Mouse (Mus musculus) thymus, adult 2 months (tissue): Measurements from ENCODE around the gene Dnah1. TPM values are rescaled to one million over a fixed set of nuclear protein-coding genes. Genes with fewer than 3 reads are reported as not detected.

Source experiments
- DNase-seq: peaks from one replicate; pipeline ENCODE4 v3.0.0; 2021
- H3K27ac ChIP-seq: fragments of 200-500 bp; 2 replicates; pipeline ENCODE4 v1.5.1; 2012; ENCODE audit warnings: low read length, control low read depth; ENCODE audit not compliant: control insufficient read depth, insufficient read depth
- H3K27me3 ChIP-seq: fragments of 200-500 bp; 2 replicates; pipeline ENCODE4 v1.6.1; 2012; ENCODE audit warnings: mild to moderate bottlenecking, low read length, moderate library complexity, mixed read lengths; ENCODE audit not compliant: control insufficient read depth, insufficient read depth
- H3K36me3 ChIP-seq: fragments of 200-500 bp; 2 replicates; pipeline ENCODE4 v1.6.1; 2012; ENCODE audit warnings: mild to moderate bottlenecking, low read length, moderate library complexity; ENCODE audit not compliant: control insufficient read depth, insufficient read depth
- H3K4me1 ChIP-seq: fragments of 200-500 bp; replicated peaks from 2 replicates; pipeline ENCODE4 v1.6.1; 2012; ENCODE audit warnings: low read length; ENCODE audit not compliant: control insufficient read depth, insufficient read depth
- H3K4me3 ChIP-seq: fragments of 200-500 bp; 2 replicates; pipeline ENCODE4 v1.5.1; 2012; ENCODE audit warnings: mild to moderate bottlenecking, low read length, control low read depth, moderate library complexity; ENCODE audit not compliant: control insufficient read depth, insufficient read depth
- CTCF ChIP-seq: fragments of 200-500 bp; IDR thresholded peaks from 2 replicates; pipeline ENCODE4 v1.5.1; 2012; ENCODE audit warnings: mild to moderate bottlenecking, control low read depth, low read length, moderate library complexity, borderline replicate concordance; ENCODE audit not compliant: control insufficient read depth, poor library complexity, insufficient read depth; ENCODE audit errors: extremely low read depth
- POLR2A ChIP-seq: fragments of 200-500 bp; IDR thresholded peaks from 2 replicates; pipeline ENCODE4 v1.6.1; 2012; ENCODE audit warnings: mild to moderate bottlenecking, low read length, control low read depth, moderate library complexity; ENCODE audit not compliant: control insufficient read depth, poor library complexity, insufficient read depth; ENCODE audit errors: extremely low read depth
- WGBS: fragments of 180-500 bp; shearing (Covaris S2); methylation state at CpG from one replicate; pipeline ENCODE4 v1.1.7; 2018; 5-methylcytosine and 5-hydroxymethylcytosine counted together
- polyA plus RNA-seq: library from polyadenylated mRNA; depleted of rRNA; stranded (reverse); fragments of >200 nt; gene quantifications from 2 replicates; pipeline ENCODE4 v1.2.3, GENCODE M21; 2012

Dnah1 gene
- polyA plus RNA-seq, 1 experiment, result 0.39 TPM

DNA sequence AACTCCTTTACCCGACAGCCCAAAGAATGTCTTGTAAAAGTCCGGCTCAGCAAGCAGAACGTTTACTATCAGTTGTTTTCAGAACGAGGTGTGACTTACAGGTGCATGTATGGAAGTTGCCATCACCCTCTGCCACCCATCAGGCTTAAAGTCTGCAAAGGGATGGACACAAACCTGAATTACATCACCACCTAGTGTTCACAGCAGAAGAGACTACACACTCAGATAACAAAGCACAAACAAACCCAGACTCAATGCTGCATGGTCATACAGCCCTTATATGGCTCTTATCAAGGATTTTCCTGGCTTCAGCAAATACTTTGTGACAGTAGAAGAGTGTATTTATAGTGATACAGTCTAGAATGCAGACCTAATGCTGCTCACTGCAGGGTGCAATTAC, 4.0 kb upstream of the Dnah1 start:
- H3K4me3 ChIP-seq, result no peak overlapping the region
- no peak for DNase-seq
- H3K36me3 ChIP-seq, result no peaks in the 10 kb centered on the region
- H3K27me3 ChIP-seq, result no peaks in the 10 kb centered on the region
- TF ChIP-seq POLR2A (no peak), CTCF (no peak)
- H3K4me1 ChIP-seq, result peaks cover 12% of the 10 kb centered on the region
- 79% methylated on average over 4 of the region's 4 CpGs for WGBS
- H3K27ac ChIP-seq, result no peak overlapping the region

DNA sequence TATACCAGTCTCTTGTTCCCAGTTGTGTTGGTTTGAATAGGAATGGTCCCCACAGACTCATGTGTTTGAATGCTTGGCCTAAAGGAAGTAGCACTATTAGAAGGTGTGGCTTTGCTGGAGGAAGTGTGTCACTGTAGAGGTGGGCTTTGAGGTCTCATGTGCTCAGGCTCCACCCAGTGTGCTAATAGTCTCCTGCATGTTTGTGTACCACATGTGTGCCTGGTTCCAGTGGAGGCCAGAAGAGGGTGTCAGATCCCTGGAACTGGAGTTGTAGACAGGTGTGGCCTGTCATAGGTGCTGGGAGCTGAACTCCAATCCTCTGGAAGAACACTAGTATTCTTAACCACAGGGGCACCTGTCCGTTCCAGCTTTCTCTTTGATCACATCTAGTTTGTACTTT, 3.5 kb upstream of the Dnah1 start:
- TF ChIP-seq CTCF (no peak), POLR2A (no peak)
- Histone ChIP-seq H3K27ac (no peak overlapping the region), H3K4me1 (peaks cover 12% of the 10 kb centered on the region), H3K27me3 (no peaks in the 10 kb centered on the region), H3K36me3 (no peaks in the 10 kb centered on the region), H3K4me3 (no peak overlapping the region)
- 80% methylated on average over 1 of the region's 1 CpGs for WGBS
- no peak for DNase-seq

DNA sequence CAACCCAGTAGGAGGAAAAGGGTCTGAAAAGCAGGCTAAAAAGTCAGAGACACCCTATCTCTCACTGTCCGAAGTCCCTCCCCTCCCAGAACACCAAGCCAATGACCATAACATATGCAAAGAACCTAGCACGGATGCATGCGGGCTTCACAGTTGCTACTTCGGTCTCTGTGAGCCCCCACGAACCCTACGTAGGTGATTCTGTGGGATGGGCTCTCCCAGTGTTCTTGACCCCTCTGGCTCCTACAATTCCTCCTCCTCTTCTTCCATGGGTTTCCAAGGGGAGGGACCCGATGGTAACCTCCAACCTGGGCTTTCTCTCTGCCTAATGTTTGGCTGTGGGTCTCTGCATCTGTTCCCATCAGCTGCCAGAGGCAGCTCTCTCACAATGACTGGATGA, 3.1 kb upstream of the Dnah1 start:
- no peaks in the 10 kb centered on the region for H3K27me3 ChIP-seq
- TF ChIP-seq CTCF (no peak), POLR2A (no peak)
- no peak for DNase-seq
- no peaks in the 10 kb centered on the region for H3K36me3 ChIP-seq
- no peak overlapping the region for H3K27ac ChIP-seq
- no peak overlapping the region for H3K4me3 ChIP-seq
- 96% methylated on average over 7 of the region's 7 CpGs for WGBS
- H3K4me1 ChIP-seq, result peaks cover 12% of the 10 kb centered on the region

DNA sequence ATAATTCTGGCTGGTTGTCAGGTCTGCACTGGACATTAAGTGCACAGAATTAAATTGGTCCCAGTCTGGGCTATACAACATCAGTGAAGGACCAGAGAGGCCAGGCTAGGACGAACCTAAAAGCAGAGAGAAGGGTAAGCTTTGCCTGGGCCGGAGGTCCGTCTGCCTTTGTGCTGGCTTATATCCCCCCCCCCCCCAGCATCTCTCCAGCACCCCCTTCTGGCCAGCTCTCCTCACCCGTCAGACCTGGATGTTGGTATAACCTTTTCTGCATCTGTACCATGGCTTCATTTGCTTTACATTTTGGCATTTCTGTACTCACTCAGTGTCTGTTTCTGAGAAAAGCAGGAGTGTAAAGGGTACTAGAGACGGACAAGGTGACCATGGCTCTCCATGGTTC, 1.9 kb upstream of the Dnah1 start:
- no peak for DNase-seq
- WGBS, result 51% methylated on average over 5 of the region's 5 CpGs
- H3K36me3 ChIP-seq, result no peaks in the 10 kb centered on the region

DNA sequence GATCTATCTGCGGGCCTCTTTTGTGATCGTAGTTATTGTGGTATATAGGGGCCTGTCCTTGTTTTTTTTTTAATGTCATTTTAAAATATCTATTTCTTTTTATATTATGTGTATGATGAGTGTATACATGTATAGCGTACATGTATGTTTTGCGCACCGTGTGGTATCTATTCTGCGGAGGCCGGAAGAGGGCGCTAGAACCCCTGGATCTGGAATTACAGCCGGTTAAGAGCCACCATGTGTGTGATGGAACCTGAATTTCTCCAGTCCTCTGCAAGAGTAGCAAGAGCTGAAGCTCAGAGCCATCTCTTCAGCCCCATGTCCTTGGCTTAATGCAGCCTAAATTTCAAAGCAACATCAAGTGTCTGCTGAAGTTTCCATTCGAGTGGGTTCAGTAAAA, 1.2 kb upstream of the Dnah1 start:
- Histone ChIP-seq H3K4me3 (no peak overlapping the region), H3K4me1 (peaks cover 12% of the 10 kb centered on the region), H3K27me3 (no peaks in the 10 kb centered on the region), H3K36me3 (no peaks in the 10 kb centered on the region), H3K27ac (no peak overlapping the region)
- no peak for DNase-seq
- WGBS, result 86% methylated on average over 10 of the region's 10 CpGs
- TF ChIP-seq CTCF, result no peak
- TF ChIP-seq POLR2A, result no peak

More for the DNA sequence above, 1.9 kb upstream of the Dnah1 start:
- H3K4me3 ChIP-seq, result no peak overlapping the region
- peaks cover 12% of the 10 kb centered on the region for H3K4me1 ChIP-seq
- H3K27me3 ChIP-seq, result no peaks in the 10 kb centered on the region
- no peak overlapping the region for H3K27ac ChIP-seq
- TF ChIP-seq CTCF, result no peak
- TF ChIP-seq POLR2A, result no peak

DNA sequence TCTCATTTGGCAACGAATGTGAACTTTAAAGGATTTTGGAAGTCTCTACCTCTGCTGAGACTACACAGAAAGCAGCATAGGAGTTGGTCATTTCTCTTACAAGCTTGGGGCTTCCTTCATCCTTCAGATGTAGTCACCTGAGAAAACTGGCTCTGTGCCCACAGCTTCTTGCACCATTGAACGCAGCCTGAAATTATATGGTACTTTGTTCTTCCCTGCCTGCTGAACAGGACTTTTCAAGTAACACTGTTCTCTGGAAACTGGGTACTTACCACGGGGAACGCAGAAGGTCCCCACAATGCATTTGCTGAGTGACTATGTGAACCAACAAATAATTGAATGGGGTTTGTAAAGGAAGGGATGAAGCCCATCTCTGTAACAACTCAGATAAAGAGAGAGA, 507 bp downstream of the Dnah1 start:
- TF ChIP-seq POLR2A (no peak), CTCF (no peak)
- Histone ChIP-seq H3K36me3 (no peaks in the 10 kb centered on the region), H3K4me3 (no peak overlapping the region), H3K27ac (no peak overlapping the region), H3K27me3 (no peaks in the 10 kb centered on the region), H3K4me1 (peaks cover 12% of the 10 kb centered on the region)
- WGBS, result 63% methylated on average over 4 of the region's 4 CpGs
- DNase-seq, result no peak

DNA sequence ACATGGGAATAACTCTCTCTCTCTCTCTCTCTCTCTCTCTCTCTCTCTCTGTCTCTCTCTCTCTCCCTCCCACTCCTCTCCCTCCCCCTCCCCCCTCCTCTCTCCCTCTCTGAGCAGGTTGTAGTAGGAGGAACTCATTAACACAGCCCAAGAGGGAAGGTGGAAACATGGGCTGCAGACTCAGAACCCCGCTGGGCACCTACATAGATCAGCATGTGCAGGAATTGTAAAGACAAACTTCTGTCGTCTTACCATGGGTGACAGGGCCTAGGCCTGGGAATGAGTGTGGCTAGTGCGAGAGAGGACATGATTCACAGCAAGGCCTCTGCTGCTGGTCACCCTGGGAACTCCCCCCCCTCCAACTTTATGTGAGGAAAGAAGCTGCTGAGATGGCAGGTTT, 1.5 kb downstream of the Dnah1 start:
- TF ChIP-seq POLR2A (no peak), CTCF (no peak)
- Histone ChIP-seq H3K36me3 (no peaks in the 10 kb centered on the region), H3K27me3 (no peaks in the 10 kb centered on the region), H3K4me3 (no peak overlapping the region), H3K4me1 (peaks cover 12% of the 10 kb centered on the region), H3K27ac (no peak overlapping the region)
- 90% methylated on average over 3 of the region's 3 CpGs for WGBS
- DNase-seq, result no peak
